Mouse (Mus musculus) gastrocnemius, adult 8-10 months (tissue): ENCODE data around the gene Ap3d1. TPM values are rescaled to one million over a fixed set of nuclear protein-coding genes. Genes with fewer than 3 reads are reported as not detected.

Source experiments
- DNase-seq, 2 experiments: peaks; one replicate each; pipeline ENCODE4 v3.0.0; 2022; ENCODE audit warnings: low spot score in 2 of 2
- total RNA-seq, 4 experiments: library from RNA; stranded (reverse); gene quantifications; 2 replicates each; pipeline ENCODE4 v1.2.4; 2022

The Ap3d1 gene
- total RNA-seq, 4 experiments from 2014 or later: 24.1 to 29.3 (median 27.8) TPM

DNA sequence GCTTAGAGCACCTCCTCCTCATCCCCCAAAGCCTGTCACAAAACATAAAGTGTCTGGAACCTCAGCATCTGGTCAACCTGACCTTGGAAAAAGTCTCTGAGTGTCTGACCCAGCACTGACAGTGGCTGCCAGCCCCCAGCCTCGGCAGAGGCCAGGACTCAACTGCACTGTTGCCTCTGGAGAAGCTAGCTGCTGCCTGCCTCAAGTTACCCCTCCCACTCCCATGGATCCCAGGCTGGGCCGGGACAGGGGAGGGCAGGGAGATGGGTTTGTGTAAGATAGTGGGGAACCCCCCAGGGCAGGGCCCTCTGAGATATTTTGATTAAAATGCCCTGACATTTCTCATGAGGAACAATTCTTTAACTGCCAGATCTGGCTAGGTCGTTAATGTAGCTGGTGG, 37.0 kb downstream of the Ap3d1 start:
- no peak for DNase-seq

DNA sequence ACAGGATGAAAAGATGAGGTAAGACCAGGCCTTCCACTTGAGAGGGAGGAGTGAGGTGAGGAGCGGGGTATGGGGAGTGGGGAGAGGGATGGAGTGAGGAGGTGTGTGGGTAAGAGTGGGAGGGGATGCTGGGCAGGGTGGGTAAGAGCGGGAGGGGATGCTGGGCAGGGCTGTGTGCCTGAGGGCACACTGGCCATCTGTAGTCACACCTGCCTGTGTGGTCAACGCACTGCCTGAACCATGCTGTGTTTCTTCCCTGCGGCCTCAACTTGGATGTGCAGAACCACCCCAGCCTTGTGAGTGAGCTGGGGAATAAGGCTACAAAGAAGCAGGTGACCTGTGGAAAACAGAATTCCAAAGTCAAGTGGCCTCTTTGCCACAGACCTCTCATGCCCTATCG, 37.6 kb downstream of the Ap3d1 start:
- no peak for DNase-seq

DNA sequence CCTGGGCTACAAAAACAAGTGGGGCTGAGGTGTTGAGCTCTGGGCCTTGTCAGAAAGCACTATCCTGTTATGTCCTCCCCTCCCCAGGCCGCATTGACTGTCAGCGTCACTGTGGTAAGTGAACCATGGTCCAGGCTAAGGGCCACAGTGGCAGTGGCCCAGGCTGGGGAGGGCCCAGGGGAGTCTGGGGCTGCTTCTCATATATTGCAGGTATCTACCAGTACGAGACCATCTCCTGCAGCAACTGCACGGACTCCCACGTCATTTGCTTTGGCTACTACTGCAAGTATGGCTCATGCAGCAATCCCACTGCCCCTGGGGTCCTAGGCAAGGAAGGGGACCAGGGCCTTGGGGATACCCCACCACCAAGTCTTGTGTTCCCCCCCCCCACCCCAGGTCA, 38.4 kb downstream of the Ap3d1 start:
- DNase-seq: no peak

DNA sequence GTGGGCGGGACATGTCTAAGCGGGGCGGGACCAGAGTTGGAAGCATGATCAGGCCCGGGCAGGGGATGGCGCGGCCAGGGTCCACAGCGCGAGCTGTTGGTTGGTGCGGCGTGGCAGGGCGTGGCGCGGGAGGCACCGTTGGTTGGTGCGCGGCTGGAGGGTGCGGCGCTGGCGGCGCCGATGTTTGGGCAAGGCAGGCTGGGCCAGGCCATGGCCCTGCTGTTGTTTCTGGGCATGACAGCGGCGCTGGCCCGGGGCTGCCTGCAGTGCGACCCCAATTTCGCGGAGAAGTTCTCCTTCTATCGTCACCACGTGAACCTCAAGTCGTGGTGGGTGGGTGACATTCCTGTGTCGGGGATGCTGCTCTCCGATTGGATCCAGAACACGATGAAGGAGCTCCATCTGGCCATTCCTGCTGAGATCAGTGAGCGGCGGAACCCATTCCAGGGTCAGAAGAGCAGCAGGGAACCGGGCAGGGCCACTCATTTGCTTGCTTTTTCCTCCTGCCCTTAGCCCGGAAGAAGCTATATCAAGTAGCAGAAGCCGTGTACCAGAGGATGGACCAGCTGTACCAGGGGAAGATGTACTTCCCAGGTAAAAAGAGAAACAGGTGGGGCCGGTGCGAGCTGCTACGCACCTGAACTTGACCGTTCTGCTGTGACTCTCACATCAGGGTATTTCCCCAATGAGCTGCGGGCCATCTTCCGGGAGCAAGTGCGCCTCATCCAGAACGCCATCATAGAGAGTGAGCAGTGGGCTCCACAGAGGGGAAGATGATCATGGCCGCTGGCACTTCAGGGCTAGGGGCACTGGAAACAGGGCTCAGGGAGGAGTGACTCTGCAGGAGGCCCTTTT, 39.3 kb downstream of the Ap3d1 start:
- DNase-seq: peak; percentile 93 to 96

DNA sequence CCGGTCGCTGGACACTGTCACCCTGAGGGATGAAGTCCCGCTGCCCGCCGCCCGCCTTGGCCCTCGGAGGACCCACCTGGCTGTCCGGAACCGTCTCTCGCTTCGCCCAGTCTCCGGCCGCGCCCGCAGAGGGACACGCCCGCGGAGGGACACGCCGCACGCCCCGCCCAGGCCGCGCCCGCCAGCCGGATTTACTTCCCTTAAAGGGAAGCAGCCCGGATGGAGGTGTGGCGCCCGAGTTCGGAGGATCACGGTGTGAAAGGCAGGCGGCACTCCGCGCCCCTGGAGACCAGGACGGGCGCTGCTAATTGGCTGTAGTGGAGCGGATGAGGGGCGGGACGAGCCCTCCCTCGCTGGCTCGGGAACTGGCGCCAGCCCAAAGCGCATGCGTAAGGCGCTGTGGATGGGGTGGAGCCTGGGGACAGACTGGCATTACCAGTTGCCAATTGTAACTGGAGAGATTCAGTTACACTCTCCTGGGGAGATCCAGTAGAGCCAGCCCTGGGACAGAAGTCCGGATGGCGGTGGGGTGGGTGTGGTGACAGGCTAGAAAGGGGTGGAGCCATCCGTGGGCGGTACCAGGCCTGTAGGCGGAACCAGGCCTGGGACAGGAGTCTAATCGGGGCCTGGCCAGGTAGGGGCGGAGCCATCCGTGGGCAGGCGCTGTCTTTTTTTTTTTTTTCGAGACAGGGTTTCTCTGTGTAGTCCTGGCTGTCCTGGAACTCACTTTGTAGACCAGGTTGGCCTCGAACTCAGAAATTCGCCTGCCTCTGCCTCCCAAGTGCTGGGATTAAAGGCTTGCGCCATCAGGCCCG, 40.1 kb downstream of the Ap3d1 start, which contains the start of the genes Mob3a and Izumo4:
Gene Mob3a (minus strand): TSS at position 257 of the 815 bp plus-strand sequence.
Gene Izumo4 (plus strand): TSS at position 464 of the 815 bp plus-strand sequence.
- DNase-seq: peak; percentile 98 to 99

DNA sequence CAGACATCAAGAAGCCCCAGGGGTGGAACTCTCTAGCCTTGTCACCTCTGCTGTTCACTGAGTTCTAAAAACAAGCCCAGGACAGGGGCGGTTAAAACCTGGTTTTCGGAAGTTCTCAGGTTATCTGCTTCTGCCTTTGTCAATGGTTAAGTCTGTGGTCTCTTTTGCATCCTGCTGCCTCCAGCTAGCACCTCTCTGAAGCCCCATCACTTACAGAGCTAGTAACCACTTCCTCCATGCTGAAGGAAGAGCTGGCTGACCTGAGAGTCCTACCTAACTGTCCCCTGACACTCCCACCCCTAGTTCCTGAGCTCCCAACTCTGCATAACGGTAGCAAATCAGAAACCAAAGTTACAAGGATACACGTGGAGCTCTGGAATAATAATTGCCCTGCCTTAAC, 41.3 kb downstream of the Ap3d1 start:
- no peak for DNase-seq

DNA sequence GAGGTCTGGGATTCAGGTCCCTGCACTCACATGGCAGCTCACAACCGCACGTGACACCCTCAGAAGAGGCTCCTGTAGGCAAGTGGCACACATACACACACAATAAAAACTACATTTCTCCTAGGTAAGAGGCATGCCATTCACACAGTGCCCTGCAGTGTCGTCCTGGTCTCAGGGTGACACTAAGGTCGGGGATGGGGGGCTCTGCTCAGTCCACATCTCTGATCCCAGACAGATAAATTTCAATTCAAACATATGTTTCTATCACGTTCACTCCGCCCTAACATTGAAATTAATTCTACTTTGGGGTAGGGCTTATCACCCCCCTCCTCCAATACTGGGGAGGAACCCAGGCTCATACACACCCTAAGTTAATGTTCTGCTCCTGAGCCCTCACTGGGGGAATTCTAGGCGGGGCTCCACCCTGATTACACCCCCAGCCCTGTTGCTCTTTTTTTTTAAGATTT, 42.0 kb downstream of the Ap3d1 start:
- no peak for DNase-seq

DNA sequence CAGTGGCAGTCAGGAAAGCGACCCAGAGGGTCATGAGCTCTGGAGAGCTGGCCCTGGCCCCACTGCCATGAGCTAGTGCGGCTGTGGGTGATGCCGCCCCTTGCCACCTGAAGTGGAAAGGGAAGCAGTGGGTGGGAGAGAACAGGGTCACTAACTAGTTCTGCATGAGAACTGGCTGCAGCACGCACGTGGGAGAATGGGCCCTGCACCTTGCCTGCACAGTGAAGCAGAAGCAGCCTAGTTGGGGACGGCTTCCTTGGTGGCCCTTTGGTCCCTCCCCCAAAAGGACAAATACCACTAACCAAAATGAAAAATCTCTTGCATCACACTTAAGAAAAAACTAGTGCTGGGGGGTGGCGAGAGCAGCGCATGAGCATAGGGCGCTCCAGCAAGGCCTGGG, 43.5 kb downstream of the Ap3d1 start:
- DNase-seq: no peak

DNA sequence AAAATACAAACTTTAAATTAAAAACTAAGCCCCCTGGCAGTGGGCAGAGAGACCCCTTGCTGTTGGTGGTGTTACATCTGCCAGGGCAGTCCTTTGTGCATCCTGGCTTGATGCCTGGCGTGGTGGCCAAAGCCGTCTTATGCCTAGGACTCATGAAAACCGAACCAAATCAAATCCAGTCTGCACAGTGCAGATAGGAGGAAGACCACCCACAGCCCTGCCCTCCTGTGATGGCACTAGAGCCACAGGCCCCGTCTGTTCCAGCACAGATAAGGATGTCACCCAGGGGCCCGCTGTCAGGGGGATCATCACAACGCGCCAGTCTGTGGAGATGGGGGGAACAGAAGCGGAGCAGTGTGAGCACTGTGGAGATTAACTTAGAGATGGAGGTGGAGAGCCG, 44.3 kb downstream of the Ap3d1 start:
- DNase-seq: no peak

DNA sequence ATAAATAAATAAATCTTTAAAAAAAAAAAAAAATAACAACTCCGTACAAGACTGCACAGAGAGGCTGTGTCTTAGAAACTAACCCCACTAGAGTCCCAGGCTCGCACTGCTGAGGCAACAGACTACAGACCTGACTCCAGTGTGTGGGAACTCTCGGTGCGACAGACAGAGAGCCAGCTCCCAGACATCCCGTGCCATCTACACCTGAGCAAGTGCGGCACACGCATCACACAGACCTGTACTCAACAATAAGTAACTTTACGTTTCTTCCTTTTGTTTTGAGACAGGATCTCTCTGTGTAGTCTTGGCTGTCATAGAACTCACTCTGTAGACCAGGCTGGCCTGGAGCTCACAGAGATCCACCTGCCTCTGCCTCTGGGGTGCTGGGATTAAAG, 44.7 kb downstream of the Ap3d1 start:
- no peak for DNase-seq

DNA sequence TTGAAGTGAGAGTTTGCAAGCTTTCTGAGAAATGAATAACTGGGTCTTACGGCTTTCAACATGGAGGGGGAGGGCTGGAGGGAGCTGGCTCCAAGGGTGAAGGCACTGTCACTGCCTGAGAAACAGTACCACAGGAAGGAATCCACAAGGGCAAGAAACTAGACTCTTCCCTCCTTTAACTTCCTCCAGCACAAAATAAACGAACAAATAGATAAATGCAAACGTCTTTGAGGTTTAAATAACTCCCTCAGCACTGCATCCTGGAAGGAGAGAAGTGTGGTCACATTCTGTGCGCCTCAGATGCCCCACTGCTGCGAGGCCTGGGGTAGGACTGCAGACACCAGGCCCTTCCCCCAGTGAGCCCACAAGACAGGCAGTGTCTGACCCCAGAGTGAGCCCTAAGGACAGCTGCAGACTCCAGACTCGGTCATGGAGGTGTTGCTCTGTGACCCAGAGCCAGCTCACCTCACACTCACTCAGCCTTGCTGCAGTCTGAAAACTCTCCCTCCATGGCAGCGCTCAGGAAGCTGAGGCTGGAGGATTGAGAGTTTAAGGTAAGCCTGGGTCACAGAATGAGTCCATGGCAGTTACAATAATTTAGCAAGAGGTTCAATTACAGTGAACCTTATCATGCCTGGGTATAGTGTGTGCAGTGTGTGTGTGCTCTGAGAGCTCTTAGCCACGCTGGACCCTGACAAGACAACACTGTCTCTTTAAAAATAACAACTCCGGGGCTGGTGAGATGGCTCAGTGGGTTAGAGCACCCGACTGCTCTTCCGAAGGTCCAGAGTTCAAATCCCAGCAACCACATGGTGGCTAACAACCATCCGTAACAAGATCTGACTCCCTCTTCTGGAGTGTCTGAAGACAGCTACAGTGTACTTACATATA, 45.3 kb downstream of the Ap3d1 start:
- DNase-seq: no peak

DNA sequence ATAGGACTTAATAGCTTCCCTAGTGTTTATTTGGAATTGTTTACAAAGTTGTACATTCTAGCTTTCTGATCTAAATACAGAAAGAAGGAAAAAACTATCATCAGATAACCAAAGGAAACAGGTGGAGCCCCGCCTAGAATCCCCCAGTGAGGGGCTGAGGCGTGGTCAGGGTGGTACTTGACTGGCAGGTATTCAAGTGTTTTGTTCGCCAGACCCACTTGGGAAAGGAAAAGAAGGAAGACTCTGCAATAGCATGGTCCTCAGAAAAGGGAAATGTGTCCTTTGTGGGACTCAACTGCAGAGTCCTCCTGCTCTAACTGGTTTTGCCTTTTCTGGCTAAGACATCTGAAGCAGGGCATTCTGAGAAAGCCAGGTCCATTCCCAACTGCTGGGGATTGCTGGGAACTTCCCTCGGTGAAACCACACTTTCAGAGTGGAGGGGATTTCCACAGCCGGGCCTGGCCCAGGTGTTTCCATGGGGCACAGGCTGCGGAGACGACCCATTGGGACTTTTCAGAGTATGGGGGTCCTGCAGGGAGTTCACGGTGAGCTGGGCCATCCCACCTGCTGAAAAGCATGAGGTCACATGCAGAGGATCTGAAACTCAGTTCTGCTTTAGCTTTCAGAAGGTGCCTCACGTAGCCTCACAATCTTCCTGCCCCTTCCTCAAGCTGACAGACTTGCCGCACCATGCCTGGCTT, 46.1 kb downstream of the Ap3d1 start:
- no peak for DNase-seq

DNA sequence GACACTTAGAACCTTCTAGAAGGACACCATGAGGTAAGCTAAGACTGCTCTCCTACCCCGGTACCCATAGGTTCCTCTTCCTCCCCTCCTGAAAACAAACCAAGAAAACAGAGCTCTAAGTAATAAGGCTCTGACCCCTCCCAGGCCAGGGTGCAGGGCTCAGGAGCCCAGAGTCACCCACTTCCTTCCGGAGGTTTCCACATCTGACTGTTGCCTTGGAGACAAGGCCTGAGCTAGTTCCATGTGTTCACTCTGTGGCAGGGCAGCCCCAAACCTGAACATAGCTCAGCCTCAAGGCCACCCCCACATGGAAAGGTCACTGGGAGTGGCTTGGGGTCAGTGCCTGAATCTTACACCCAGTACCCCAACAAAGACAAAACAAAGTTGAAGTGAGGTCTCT, 46.9 kb downstream of the Ap3d1 start:
- no peak for DNase-seq

DNA sequence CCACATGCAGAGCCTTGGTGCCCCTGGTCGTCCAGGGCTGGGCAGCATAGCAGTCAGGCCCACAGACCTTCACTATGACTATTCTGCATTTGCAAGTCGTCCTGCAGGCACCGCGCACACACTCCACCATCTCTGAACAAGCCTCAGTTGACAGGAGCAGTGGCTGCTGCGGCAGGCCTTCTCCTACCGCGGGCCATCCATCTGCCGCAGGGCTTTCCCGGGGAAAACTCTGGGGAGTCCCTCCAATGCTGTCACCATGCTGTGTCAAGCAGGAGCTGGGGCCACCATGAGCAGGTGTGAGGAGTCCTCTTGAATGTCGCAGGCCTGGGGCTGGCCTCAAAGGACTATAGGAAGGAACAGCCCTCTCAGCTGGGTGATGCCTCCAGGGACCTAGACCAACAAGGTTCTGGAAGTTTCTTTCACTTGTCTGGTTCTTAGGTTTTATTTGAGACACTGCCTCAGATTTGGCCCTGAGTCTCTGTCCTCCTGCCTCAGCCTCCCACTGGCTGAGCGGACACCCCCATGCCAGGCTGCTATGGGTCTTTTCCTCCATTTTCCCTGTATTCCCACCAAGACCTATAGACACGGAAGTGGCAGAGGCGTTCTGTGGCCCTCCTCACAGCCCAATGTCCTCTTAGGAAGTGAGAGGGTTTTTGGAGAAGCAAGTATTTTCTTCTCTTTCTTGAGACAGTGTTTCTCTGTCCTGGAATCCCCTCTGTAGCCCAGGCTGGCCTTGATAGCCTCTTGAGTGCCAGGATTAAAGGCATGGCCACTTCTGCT, 47.7 kb downstream of the Ap3d1 start:
- DNase-seq: no peak

DNA sequence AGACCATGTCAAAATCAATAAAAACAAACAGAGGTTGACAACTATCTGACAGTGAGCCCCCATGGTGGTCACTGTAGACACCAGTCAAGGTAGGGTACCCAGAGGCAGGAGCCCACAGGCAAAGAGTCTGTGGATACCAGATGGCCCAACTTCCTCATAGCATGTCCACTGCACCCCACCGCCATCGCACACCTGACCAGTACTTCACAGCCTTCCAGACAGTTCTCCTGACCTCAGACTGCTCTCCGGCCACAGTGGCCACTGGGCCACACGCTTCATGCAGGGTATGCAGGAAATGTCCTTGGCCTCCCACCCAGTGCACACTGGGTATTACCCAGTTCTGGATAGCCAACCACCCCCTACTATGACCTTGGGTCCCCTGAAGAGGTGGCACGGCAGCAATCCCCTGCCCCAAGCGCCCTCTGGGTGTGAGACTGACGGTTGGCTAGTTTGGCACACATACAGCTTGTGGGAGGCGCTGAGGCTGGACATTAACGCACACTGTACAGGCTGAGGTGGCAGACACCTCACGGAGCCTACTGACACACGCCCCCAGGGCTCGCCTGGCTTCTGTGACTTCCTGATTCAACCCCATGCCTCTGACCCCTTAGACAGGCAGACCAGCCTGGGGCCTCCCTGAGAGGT, 48.5 kb downstream of the Ap3d1 start:
- no peak for DNase-seq

DNA sequence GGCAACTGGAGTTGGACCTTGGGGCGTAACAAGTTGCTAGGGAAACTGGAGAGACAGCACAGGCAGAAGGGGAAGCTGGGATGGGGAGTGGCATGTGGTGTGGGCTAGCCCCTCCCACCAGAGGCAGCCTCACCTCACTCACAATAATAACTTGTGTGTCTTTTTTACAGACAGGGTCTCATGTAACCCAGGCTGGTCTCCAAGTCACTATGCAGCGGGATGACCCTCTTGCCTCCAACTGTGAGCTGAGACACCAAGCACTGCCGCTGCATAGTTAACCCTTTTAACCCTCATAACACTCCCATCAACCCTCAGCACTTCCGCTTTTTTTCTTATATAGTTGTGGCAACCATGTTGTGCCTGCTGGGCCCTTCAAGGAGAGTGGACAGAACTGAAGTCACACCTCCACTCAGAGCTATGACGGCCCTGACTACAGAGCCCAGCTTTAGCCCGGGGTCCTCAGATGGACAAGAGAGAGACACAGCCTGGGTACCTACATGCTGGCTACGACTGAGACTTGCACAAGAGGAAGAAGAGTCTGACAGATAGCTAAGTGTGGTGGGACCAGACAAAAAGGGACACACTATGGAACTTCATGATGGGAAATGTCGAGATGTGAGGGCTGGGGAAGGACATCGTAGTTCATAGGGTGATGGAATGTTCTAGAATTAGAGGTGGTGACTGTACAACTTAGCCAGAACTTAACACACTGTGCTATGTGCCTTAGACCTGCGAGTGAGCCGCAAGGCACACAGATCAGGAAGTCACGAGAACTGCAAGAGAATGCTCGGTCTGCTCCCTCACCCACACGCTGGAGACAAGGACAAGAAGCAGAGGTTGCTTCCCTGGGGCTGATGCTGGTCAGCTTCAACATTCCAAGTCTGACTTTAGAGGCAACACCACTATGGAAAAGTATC, 49.6 kb downstream of the Ap3d1 start:
- no peak for DNase-seq

DNA sequence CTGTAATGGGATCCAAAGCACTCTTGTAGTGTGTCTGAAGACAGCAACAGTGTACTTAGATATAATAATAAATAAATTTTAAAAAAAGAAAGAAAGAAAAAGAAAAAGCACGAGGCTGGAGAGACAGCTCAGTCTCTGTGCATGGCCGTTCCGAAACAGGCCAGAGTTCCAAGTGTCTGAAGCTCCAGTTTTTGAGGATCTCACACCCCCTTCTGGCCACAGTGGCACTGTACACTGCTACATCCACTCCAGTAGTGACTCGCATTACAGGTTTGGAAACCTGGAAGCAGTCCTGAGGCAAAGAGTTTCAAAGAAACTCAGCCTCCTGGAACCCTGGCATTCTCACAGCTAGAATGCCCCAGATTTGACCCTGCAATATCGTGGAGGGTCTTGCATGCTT, 54.2 kb downstream of the Ap3d1 start:
- DNase-seq: peak; percentile 72 to 73

DNA sequence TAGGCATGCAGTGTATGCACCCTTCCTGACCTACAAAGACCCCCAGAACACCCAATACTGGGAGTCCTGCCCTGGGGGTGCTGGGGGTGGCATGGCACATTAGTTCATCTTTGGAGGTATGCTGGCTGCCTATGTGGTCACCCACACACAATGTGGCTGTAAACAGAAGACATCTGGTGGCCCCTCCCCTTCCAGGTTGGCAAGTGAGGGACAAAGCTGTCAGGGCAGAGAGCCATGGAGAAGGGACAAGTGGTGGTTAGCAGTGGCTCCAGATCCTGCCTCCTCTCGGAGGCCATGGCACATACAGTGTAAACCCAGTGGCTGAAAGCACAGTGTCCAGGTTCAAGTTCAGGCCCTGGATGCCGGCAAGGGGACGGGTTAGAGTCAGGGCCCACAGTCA, 55.4 kb downstream of the Ap3d1 start:
- no peak for DNase-seq
